Mouse (Mus musculus) heart, embryonic 12.5 days (tissue): Measurements from ENCODE around the gene Slc44a5. TPM values are rescaled to one million over a fixed set of nuclear protein-coding genes. Genes with fewer than 3 reads are reported as not detected.

Experiments used
- ATAC-seq: fragments of 200-750 bp; cut with Nextera tagmentation; 2 replicates; pipeline ENCODE4 v1.8.0; 2017; ENCODE audit warnings: moderate TSS enrichment, moderate library complexity; ENCODE audit not compliant: insufficient number of reproducible peaks, low FRiP score
- H3K27ac ChIP-seq: fragments of 300-500 bp; sonication (generic); 2 replicates; pipeline ENCODE4 v1.5.1; 2016; ENCODE audit warnings: mild to moderate bottlenecking, moderate library complexity; ENCODE audit not compliant: poor library complexity, severe bottlenecking
- H3K27me3 ChIP-seq: fragments of 300-500 bp; sonication (generic); replicated peaks from 2 replicates; pipeline ENCODE4 v1.6.1; 2016; ENCODE audit warnings: mild to moderate bottlenecking, moderate library complexity
- H3K36me3 ChIP-seq: fragments of 300-500 bp; sonication (generic); 2 replicates; pipeline ENCODE4 v1.6.1; 2016; ENCODE audit warnings: mild to moderate bottlenecking, moderate library complexity
- H3K4me1 ChIP-seq: fragments of 300-500 bp; sonication (generic); replicated peaks from 2 replicates; pipeline ENCODE4 v1.6.1; 2016; ENCODE audit warnings: mild to moderate bottlenecking
- H3K4me2 ChIP-seq: fragments of 300-500 bp; sonication (generic); 2 replicates; pipeline ENCODE4 v1.6.1; 2016; ENCODE audit warnings: mild to moderate bottlenecking, moderate library complexity
- H3K4me3 ChIP-seq: fragments of 300-500 bp; sonication (generic); 2 replicates; pipeline ENCODE4 v1.5.1; 2016; ENCODE audit warnings: mild to moderate bottlenecking
- H3K9ac ChIP-seq: fragments of 300-500 bp; sonication (generic); 2 replicates; pipeline ENCODE4 v1.6.1; 2016; ENCODE audit warnings: mild to moderate bottlenecking, moderate library complexity
- H3K9me3 ChIP-seq: fragments of 300-500 bp; sonication (generic); replicated peaks from 2 replicates; pipeline ENCODE4 v1.6.1; 2016; ENCODE audit warnings: mild to moderate bottlenecking, moderate library complexity
- WGBS: fragments of 180-500 bp; shearing (Covaris S2); methylation state at CpG from one replicate; pipeline ENCODE4 v1.1.7; 2016; 5-methylcytosine and 5-hydroxymethylcytosine counted together
- polyA plus RNA-seq: library from polyadenylated mRNA; unstranded; fragments of >200 nt; fragmentation: Nextera tagmentation; extraction: Ambion mirVana; gene quantifications from 2 replicates; pipeline ENCODE4 v1.2.1, GENCODE M21; 2016

Slc44a5 gene
- polyA plus RNA-seq = 1.7 and 2.0 TPM in 2 replicates

GRCm38 (mm10) chr3:153973171-153973948 is at the start of gene Slc44a5:
Gene Slc44a5, plus strand, starts transcription at chr3:153973436.
- peak; percentile 67 for ATAC-seq
- WGBS = under 1% methylated on average over 66 of the region's 66 CpGs
- H3K4me1 ChIP-seq = peaks cover 8% of the 10 kb centered on the region; the same call in 1 of the 2 replicates
- H3K4me3 ChIP-seq = peak within 1 kb of the TSS; percentile 62
- no peaks in the 10 kb centered on the region for H3K36me3 ChIP-seq
- peak within 1 kb of the TSS; percentile 80 for H3K9ac ChIP-seq
- H3K27me3 ChIP-seq = peaks cover 56% of the 10 kb centered on the region
- H3K27ac ChIP-seq = no peak within 1 kb of the TSS
- peak within 1 kb of the TSS; percentile 98 for H3K4me2 ChIP-seq
- H3K9me3 ChIP-seq = no peaks in the 10 kb centered on the region; the same call in 1 of the 2 replicates

DNA sequence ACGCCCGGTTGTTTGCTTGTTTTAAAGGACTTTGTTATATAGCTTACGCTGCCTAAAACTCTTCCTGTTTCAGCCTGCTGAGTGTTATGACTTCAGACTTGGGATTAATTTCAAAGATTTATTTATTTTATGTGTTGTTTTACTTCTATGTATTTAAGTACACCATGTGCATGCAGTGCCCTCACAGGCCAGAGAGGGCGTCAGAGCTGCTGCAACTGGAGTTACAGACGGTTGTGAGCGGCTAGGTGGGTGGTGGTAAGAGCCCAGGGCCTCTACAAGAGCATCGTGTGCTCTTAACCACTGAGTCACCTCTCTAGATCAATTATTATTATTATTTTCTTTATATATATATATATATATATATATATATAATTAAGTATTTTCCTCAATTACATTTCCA is 46.9 kb upstream of the Slc44a5 start:
- H3K27ac ChIP-seq = no peak overlapping the region
- H3K4me1 ChIP-seq = no peaks in the 10 kb centered on the region
- ATAC-seq = no peak
- no peak overlapping the region for H3K4me2 ChIP-seq
- H3K36me3 ChIP-seq = peaks cover 79% of the 10 kb centered on the region
- 90% methylated on average over 7 of the region's 7 CpGs for WGBS
- no peak overlapping the region for H3K4me3 ChIP-seq
- no peaks in the 10 kb centered on the region for H3K9me3 ChIP-seq
- H3K9ac ChIP-seq = no peak overlapping the region
- H3K27me3 ChIP-seq = no peaks in the 10 kb centered on the region

- H3K4me3 ChIP-seq = no peak overlapping the region
- H3K27me3 ChIP-seq = no peaks in the 10 kb centered on the region
- no peaks in the 10 kb centered on the region for H3K4me1 ChIP-seq
- H3K4me2 ChIP-seq = no peak overlapping the region
- no peaks in the 10 kb centered on the region for H3K9me3 ChIP-seq
- H3K36me3 ChIP-seq = peaks cover 86% of the 10 kb centered on the region
- no peak overlapping the region for H3K27ac ChIP-seq
- H3K9ac ChIP-seq = no peak overlapping the region
- 91% methylated on average over 11 of the region's 11 CpGs for whole genome bisulfite sequencing
- ATAC-seq = no peak
Measured at GRCm38 (mm10) chr3:153929526-153929925, 43.7 kb upstream of the Slc44a5 start.

DNA sequence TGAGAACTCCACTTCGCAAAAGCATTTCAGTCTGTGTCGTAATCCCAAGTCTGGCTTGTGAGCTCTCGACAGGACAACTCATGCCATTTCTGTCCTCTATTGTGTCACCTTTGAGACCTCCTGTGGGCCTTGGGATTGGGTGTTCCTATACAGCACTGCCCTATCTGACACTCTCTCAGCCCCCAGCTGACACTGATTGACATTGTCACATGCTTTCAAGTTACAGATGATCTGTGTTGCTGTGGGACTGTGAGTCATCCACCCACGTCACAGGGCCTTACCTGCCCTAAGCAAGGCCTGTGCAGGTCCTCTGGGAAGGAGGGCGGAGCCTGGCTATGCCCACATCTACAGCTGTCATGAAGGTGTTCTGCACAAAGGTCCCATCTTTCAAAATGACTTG is 40.8 kb upstream of the Slc44a5 start:
- no peak for ATAC-seq
- Histone ChIP-seq H3K36me3 (peaks cover 81% of the 10 kb centered on the region), H3K9ac (no peak overlapping the region), H3K27me3 (no peaks in the 10 kb centered on the region), H3K27ac (no peak overlapping the region), H3K4me3 (no peak overlapping the region), H3K9me3 (no peaks in the 10 kb centered on the region), H3K4me1 (peaks cover 16% of the 10 kb centered on the region), H3K4me2 (no peak overlapping the region)
- WGBS = 86% methylated on average over 5 of the region's 5 CpGs

DNA sequence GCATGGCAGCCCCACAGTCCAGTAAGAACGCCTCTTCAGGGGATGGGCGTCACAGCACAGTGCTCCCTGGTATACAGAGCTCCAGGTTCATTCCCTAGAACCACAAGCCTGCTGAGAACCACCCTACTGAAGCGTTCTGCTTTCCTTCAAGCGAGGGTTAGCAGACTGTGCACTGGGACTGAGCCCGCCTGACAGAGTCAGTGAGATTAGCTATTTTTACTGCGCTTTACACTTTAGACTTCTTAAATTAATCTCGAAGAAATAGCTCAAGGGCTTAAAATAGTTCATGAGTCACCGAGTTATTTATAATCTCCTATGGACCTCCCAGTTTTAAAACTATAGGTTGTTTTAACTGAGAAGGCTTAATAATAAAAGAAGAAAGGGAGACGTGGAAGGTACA is 37.4 kb upstream of the Slc44a5 start:
- 40% methylated on average over 9 of the region's 9 CpGs for WGBS
- Histone ChIP-seq H3K4me2 (peak overlapping the region; percentile 18; the same call in 1 of the 2 replicates), H3K9me3 (no peaks in the 10 kb centered on the region), H3K27me3 (no peaks in the 10 kb centered on the region), H3K4me1 (peaks cover 23% of the 10 kb centered on the region), H3K9ac (peak overlapping the region; percentile 27; the same call in 1 of the 2 replicates), H3K27ac (peak overlapping the region; percentile 98), H3K4me3 (no peak overlapping the region), H3K36me3 (peaks cover 75% of the 10 kb centered on the region)
- ATAC-seq = peak; percentile 65

DNA sequence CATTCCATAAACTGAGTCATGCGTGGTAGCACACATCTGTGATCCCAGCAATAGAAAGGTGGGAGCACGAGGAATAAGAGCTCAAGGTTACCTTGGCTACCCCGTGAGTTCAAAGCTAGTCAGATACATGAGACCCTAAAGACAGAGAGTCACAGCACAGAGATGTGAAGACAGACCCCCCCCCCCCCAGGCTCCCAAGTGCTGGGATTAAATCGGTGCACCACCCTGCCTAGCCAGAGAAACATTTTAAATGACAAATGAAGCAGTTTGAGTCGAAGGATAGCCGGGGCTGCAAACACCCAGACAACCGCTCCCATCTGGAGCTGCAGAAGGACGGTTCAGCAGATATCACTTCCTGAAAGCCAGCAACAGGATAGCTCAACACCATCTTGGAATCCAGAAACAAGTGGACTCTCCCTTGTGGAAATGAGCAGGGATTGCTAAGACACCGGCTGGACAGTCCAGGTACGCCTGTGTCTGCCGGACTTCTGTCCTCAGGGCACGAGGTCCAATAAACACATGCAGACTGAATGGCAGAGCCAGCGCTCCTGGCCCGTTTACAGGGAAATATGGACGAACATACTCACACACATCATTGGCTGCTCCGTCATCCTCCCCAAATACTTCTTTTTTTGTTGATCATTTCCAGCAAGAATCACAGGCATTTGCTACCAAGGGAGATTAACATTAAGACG is 36.0 kb upstream of the Slc44a5 start:
- H3K4me2 ChIP-seq = no peak overlapping the region
- 0 out of 2 replicates have a peak overlapping the region, but pooled peaks have one; percentile 5 for H3K27ac ChIP-seq
- H3K27me3 ChIP-seq = no peaks in the 10 kb centered on the region
- no peak for ATAC-seq
- H3K4me1 ChIP-seq = peaks cover 23% of the 10 kb centered on the region
- peaks cover 70% of the 10 kb centered on the region for H3K36me3 ChIP-seq
- H3K9ac ChIP-seq = no peak overlapping the region
- WGBS = 89% methylated on average over 17 of the region's 17 CpGs
- H3K4me3 ChIP-seq = no peak overlapping the region
- no peaks in the 10 kb centered on the region for H3K9me3 ChIP-seq

DNA sequence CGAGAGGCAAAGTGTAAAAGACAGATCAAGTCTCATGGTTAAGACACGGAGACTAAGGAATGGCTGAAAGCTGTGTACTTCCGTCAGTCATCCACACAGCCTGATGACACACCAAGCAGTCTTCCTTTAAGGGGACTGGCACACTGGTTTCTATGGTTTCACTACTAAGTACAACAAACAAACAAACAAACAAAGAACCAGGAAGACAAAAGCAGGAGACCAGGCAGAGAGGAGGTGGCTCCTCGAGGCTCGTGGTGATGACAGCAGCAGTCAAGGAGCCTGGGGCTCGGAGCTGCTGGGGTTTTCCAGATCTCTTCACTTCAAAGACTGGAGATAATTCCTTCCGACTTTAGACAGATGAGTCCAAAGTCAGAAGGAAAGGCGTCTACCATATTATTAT is 33.2 kb upstream of the Slc44a5 start:
- Histone ChIP-seq H3K36me3 (peaks cover 45% of the 10 kb centered on the region), H3K27me3 (no peaks in the 10 kb centered on the region), H3K4me1 (peaks cover 34% of the 10 kb centered on the region), H3K4me2 (no peak overlapping the region), H3K9me3 (no peaks in the 10 kb centered on the region), H3K9ac (no peak overlapping the region), H3K27ac (no peak overlapping the region), H3K4me3 (no peak overlapping the region)
- ATAC-seq = no peak
- 52% methylated on average over 8 of the region's 8 CpGs for WGBS

DNA sequence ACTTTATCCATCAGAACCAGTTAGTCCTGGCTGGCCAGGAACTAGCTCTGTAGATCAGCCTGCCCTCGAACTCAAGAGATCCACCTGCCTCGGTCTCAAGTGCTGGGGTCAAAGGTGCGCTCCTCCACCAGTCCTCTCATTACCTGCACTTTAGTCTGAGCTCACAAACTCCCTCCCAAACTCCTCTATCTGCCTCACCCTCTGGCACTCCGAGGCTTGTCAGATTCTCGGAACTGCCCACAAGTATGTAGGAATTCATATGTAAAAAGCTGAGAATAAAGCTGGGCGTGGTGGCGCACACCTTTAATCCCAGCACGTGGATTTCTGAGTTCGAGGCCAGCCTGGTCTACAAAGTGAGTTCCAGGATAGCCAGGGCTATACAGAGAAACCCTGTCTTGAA is 32.8 kb upstream of the Slc44a5 start:
- peaks cover 33% of the 10 kb centered on the region for H3K4me1 ChIP-seq
- H3K27ac ChIP-seq = no peak overlapping the region
- H3K4me3 ChIP-seq = no peak overlapping the region
- peaks cover 42% of the 10 kb centered on the region for H3K36me3 ChIP-seq
- no peaks in the 10 kb centered on the region for H3K27me3 ChIP-seq
- no peak overlapping the region for H3K4me2 ChIP-seq
- H3K9ac ChIP-seq = no peak overlapping the region
- 81% methylated on average over 9 of the region's 9 CpGs for WGBS
- no peaks in the 10 kb centered on the region for H3K9me3 ChIP-seq
- ATAC-seq = no peak

DNA sequence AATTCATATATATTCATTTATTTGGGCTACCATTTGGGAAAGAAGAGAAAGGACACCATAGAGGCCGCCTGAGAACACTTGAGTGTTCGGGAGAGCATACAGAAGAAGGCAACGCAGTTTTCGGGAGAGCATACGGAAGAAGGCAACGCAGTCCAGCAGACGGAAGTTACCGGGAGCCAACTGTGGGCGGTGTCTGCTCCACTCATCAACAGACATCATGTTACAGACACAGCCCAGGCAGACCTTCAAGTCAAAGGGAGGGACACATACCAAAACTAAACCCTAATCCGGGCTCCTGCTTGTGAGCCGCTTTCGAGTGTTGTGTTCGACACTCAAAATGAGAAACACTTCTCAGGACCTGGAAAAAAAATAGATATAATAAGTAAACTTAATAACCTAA is 31.6 kb upstream of the Slc44a5 start:
- Histone ChIP-seq H3K36me3 (peaks cover 39% of the 10 kb centered on the region), H3K27ac (no peak overlapping the region), H3K9me3 (no peaks in the 10 kb centered on the region), H3K4me2 (no peak overlapping the region), H3K4me1 (peaks cover 27% of the 10 kb centered on the region), H3K9ac (no peak overlapping the region), H3K4me3 (no peak overlapping the region), H3K27me3 (no peaks in the 10 kb centered on the region)
- ATAC-seq = no peak
- WGBS = 84% methylated on average over 13 of the region's 13 CpGs

DNA sequence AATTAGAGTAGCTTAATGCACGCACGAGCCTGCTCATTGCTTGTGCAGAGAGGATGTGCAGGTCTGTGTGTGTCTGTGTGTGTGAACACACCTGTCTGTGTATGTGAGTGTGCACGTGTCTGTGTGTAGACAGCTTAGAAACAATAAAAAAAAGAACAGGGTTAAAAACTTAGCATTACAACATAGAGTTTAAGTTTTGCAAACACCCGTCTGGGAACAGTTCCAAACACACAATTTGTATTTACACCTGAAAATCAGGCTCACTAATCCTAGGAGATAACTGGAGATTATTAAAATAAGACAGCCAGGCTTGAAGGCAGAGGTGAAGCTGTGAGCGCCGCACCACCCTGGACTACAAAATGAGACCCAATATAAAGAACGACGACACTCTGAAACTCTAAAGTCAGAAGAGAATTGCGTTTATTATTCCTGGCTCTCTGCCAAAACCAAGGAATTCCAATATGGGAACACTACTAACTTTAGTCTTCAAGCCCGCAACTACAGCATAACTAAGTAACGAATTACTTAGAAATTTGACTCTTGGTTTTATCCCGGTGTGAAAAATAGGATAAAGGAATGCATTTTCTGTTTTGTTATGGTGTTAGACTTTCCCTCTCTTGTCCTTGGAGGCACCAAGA is 30.1 kb upstream of the Slc44a5 start:
- Histone ChIP-seq H3K4me3 (peak overlapping the region; percentile 87), H3K4me1 (peaks cover 21% of the 10 kb centered on the region), H3K27ac (peak overlapping the region; percentile 94), H3K36me3 (peaks cover 24% of the 10 kb centered on the region), H3K27me3 (no peaks in the 10 kb centered on the region), H3K4me2 (peak overlapping the region; percentile 77), H3K9me3 (no peaks in the 10 kb centered on the region), H3K9ac (peak overlapping the region; percentile 54; the same call in 1 of the 2 replicates)
- no peak for ATAC-seq
- 42% methylated on average over 12 of the region's 12 CpGs for WGBS

GRCm38 (mm10) chr3:153943901-153944334 is 29.3 kb upstream of the Slc44a5 start:
- Histone ChIP-seq H3K4me3 (peak overlapping the region; percentile 87), H3K9ac (peak overlapping the region; percentile 89), H3K36me3 (peaks cover 16% of the 10 kb centered on the region), H3K4me1 (peaks cover 21% of the 10 kb centered on the region), H3K27me3 (no peaks in the 10 kb centered on the region), H3K27ac (peak overlapping the region; percentile 94), H3K4me2 (peak overlapping the region; percentile 77), H3K9me3 (no peaks in the 10 kb centered on the region)
- WGBS = 2% methylated on average over 19 of the region's 19 CpGs
- ATAC-seq = peak; percentile 69
